Mouse (Mus musculus): Measurements from ENCODE around the gene Phrf1. TPM values are rescaled to one million over a fixed set of nuclear protein-coding genes. Genes with fewer than 3 reads are reported as not detected.
"Not testable (repeated sequence)": the region's sequence is repeated elsewhere in the genome, so short reads cannot be mapped to it uniquely, and the experiment has no call there.

Phrf1 gene
- total RNA-seq, 1 experiment from 2014 or later = 51.4 TPM

DNA sequence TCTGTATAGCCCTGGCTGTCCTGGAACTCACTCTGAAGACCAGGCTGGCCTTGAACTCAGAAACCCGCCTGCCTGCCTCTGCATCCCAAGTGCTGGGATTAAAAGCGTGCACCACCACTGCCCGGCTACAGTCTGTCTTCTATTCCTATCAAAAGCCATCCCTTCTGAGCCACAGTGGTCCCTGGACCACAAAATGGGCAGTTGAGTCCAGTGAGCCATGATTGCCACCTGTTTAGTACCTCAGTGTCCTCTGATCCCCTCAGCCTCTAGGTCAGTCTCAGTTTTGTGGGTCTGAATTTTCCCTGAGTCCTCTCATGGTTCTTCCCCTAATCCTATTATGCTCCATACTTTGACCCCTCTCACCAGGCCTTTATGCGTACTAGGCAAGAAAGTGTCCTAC is 788 bp upstream of the Phrf1 start:
- ATAC-seq (replicated peaks; ENCODE audit: insufficient number of reproducible peaks, low FRiP score, low TSS enrichment, poor library complexity, severe bottlenecking) = no peak

- no peak for ATAC-seq (replicated peaks; ENCODE audit: insufficient number of reproducible peaks, low FRiP score, low TSS enrichment, poor library complexity, severe bottlenecking)
Observed at GRCm38 (mm10) chr7:141229702-141230101, 1.1 kb downstream of the Phrf1 start.

DNA sequence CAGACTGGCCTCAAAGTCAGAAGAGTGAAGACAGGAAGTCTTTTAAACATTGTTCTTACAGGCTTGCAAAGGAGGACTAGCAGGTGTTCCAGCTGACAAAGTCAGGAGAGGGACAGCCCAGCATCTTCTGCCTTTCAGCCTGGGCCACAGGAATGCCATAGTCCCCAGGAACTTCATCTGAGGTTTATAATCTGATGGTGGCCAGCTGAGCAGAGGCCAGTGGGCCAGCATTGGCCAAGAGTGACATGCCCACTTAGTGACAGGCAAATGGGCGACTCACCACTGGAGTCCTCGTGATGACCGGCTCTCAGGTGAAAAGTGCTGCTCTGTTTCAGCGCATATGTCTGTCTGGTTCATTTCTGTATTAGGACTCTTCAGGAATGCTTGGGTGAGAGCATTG is 2.0 kb downstream of the Phrf1 start:
- ATAC-seq (replicated peaks; ENCODE audit: insufficient number of reproducible peaks, low FRiP score, low TSS enrichment, poor library complexity, severe bottlenecking) = no peak

DNA sequence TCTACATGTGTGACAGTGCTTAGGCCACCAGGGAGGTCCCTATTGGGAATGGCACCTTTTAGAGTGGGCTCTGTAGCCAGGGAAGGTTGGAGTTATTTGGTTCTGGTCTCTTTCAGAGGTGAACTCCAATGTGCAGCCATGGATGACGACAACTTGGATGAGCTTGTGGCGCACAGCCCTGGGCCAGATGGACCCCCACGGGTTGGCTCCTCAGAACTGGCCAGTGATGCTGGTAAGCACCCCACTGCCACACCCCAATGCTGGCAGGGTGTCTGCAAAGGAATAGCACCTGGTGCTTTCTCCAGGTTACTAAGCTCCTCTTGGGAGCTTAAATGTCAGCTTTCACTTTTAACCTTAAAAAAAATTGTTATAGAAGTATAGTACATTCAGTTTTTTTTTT is 2.5 kb downstream of the Phrf1 start:
- ATAC-seq (replicated peaks; ENCODE audit: insufficient number of reproducible peaks, low FRiP score, low TSS enrichment, poor library complexity, severe bottlenecking) = no peak

GRCm38 (mm10) chr7:141231551-141231950 is 3.0 kb downstream of the Phrf1 start:
- ATAC-seq (replicated peaks; ENCODE audit: insufficient number of reproducible peaks, low FRiP score, low TSS enrichment, poor library complexity, severe bottlenecking) = no peak

DNA sequence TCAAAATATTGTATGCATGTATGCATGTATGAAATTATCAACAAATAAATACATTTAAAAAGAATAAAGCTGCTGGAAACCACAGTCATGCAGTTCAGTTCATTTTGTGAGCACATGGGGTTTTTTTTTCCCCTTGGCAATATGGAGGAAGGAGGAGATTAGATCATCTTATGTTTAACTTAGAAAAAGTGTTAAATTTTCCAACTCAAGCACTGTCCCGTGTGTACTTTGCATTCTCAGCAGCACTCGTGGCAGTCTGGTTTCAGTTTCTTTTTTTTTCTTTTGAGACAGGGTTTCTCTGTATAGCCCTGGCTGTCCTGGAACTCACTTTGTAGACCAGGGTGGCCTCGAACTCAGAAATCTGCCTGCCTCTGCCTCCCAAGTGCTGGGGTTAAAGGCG is 21.9 kb downstream of the Phrf1 start:
- ATAC-seq (replicated peaks; ENCODE audit: insufficient number of reproducible peaks, low FRiP score, low TSS enrichment, poor library complexity, severe bottlenecking) = not testable (repeated sequence)

- no peak for ATAC-seq (replicated peaks; ENCODE audit: insufficient number of reproducible peaks, low FRiP score, low TSS enrichment, poor library complexity, severe bottlenecking)
Observed at GRCm38 (mm10) chr7:141256159-141256558, 27.6 kb downstream of the Phrf1 start.

DNA sequence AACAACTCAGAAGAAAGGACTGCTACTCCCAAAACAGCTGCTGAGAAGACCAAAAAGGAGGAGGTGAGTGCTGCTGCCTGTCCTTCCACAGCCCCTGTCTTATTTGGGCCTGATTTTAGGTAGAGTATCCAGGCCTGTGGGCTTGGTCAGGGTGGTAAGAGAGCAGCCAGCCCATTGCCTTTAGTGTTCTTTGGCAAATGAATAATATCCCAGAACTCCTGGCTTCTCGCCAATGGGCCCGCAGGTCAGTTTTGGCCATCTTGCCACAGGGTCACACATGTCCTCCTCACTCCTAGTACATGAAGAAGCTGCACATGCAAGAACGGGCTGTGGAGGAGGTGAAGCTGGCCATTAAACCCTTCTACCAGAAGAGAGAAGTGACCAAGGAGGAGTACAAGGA is 32.9 kb downstream of the Phrf1 start:
- no peak for ATAC-seq (replicated peaks; ENCODE audit: insufficient number of reproducible peaks, low FRiP score, low TSS enrichment, poor library complexity, severe bottlenecking)

DNA sequence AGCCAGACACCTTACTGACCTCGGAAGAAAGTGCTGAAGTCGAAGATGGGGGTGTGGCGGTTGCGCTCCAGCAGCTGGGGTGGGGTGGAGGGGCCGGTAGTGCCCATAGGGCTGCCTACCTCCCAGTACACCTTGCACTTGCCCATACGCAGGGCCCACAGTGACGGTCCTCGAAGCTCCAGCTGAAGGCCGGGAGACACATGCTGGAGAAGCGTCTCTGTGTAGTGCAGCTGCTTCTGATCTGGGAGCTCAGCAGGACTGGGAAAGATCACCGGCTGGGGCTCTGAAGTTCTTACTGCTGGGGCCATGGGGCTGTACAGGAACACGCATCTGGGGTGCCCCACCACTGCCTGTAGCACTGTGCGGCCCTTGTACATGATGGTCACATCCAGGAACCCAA is 35.1 kb downstream of the Phrf1 start:
- no peak for ATAC-seq (replicated peaks; ENCODE audit: insufficient number of reproducible peaks, low FRiP score, low TSS enrichment, poor library complexity, severe bottlenecking)

- no peak for ATAC-seq (replicated peaks; ENCODE audit: insufficient number of reproducible peaks, low FRiP score, low TSS enrichment, poor library complexity, severe bottlenecking)
Observed at GRCm38 (mm10) chr7:141264041-141264700, 35.6 kb downstream of the Phrf1 start.

DNA sequence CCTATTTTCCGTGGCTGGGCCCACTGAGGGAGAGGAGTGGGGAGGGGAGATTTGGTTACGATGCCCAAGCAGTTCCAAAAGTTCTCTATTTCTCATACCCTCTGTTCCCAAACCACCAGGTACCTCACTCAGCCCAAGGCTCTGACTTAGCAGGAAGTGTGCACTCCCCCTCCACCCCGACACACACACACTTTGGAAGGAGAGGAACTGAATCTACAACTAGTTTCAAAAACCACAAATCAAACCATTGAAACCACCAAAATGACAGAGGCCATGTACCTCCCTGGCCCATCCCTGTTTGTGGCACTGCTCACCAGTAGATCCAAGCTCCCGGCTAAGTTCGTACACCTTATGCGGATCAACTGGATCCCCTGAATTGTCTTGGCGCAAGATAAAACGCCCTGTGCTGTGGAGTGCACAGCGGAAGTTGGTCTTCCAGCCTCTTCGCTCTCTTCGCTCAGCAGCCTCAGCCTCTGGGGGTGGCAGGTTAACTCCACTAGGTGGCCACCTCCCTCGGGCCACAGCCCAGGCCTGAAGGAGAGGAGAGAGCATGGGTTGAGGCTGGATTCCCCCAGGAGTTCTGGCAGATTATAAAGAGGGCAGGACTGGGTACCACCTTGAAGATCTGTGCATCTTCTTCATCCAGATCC is 36.3 kb downstream of the Phrf1 start:
- ATAC-seq (replicated peaks; ENCODE audit: insufficient number of reproducible peaks, low FRiP score, low TSS enrichment, poor library complexity, severe bottlenecking) = peak; percentile 37

DNA sequence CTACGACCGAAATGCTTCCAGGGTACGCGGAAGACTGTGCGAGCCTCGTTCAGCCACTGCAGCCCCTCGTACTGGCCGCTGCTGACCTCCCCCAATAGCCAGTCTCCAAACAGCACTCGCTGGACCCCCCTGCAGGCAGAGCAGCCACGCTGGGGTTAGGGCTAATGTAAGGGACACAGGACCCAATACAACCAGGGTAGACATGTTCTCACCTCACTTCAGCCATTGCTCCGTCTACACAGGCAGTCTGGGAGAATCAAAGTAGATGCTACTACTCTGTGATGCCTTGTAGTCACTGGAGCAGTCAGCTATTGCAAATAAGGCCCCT is 36.8 kb downstream of the Phrf1 start:
- ATAC-seq (replicated peaks; ENCODE audit: insufficient number of reproducible peaks, low FRiP score, low TSS enrichment, poor library complexity, severe bottlenecking) = no peak

GRCm38 (mm10) chr7:141265739-141266561 is 37.4 kb downstream of the Phrf1 start, which contains the start of gene Irf7:
Gene Irf7 (minus strand): TSS chr7:141266481.
- ATAC-seq (replicated peaks; ENCODE audit: insufficient number of reproducible peaks, low FRiP score, low TSS enrichment, poor library complexity, severe bottlenecking) = peak; percentile 62

DNA sequence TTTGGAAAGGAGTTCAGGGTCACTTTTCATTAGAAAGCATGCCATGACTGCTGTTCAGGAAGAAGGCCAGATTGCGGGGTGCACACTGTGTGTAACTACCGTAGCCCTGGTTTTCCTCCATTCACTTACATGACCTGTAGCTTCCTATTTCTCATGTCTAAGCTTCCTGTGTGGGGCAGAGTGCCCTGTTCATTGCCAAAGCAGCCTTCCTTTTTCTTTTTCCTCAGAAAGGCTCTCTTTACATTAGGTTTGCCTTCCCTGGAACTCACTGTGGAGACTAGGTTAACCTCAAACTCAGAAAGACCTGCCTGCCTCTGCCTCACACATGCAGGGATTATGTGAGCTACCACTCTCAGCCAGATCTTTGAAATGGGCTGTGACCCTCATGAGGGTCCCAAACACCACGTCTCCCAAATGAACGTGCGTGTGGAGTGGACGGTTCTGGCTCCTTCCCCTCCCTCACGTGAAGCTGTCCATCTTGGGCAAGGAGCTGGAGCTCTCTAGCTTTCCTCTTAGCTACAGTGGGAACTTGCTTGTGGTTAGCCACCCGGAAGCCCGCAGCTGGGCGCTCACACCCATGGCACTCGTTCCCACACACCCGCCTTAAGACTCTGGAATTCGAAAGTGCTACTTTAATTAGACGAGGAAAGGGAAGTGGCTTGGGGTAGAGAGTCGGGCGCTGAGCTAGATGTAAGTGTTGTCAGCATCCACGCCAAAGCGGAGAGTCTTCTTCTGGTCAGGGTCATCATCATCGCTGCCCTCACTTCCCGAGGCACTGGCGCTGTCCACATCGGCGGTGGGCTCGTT is 40.1 kb downstream of the Phrf1 start:
- peak; percentile 23 for ATAC-seq (replicated peaks; ENCODE audit: insufficient number of reproducible peaks, low FRiP score, low TSS enrichment, poor library complexity, severe bottlenecking)

DNA sequence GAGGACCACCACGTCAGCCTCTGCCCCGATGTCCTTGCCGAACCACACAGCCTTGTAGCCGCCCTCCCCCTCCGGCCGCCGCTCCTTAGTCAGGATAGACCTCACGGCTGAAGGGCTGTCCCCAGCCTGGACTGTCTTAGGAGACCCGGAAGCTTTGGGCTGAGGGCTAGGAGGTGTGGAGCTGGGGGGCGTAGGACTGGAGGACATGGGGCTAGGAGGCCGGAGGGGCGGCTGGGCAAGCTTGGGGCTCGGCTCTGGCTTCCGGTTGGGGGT is 40.6 kb downstream of the Phrf1 start:
- ATAC-seq (replicated peaks; ENCODE audit: insufficient number of reproducible peaks, low FRiP score, low TSS enrichment, poor library complexity, severe bottlenecking) = no peak

- ATAC-seq (replicated peaks; ENCODE audit: insufficient number of reproducible peaks, low FRiP score, low TSS enrichment, poor library complexity, severe bottlenecking) = no peak
Observed at GRCm38 (mm10) chr7:141270631-141271030, 42.0 kb downstream of the Phrf1 start.

- no peak for ATAC-seq (replicated peaks; ENCODE audit: insufficient number of reproducible peaks, low FRiP score, low TSS enrichment, poor library complexity, severe bottlenecking)
Observed at GRCm38 (mm10) chr7:141275356-141275755, 46.8 kb downstream of the Phrf1 start.

GRCm38 (mm10) chr7:141276546-141276945 is 48.0 kb downstream of the Phrf1 start, which contains the start of gene Cdhr5:
Gene Cdhr5 (minus strand): TSS chr7:141276786.
- ATAC-seq (replicated peaks; ENCODE audit: insufficient number of reproducible peaks, low FRiP score, low TSS enrichment, poor library complexity, severe bottlenecking) = no peak

Measured in monocyte, adult 5-6 weeks (primary cell).